Mouse (Mus musculus) bone marrow, adult 2 months (tissue): ENCODE measurements around the gene Alkal2.

Source experiments
- CTCF ChIP-seq: fragments of 200-500 bp; IDR thresholded peaks from 2 replicates; pipeline ENCODE4 v1.5.1; 2011; ENCODE audit warnings: low read length, control low read depth; ENCODE audit not compliant: control insufficient read depth, insufficient read depth
- POLR2A ChIP-seq: fragments of 200-500 bp; IDR thresholded peaks from 2 replicates; pipeline ENCODE4 v1.6.1; 2011; ENCODE audit warnings: low read depth, mild to moderate bottlenecking, control low read depth, low read length, borderline replicate concordance; ENCODE audit not compliant: control insufficient read depth

DNA sequence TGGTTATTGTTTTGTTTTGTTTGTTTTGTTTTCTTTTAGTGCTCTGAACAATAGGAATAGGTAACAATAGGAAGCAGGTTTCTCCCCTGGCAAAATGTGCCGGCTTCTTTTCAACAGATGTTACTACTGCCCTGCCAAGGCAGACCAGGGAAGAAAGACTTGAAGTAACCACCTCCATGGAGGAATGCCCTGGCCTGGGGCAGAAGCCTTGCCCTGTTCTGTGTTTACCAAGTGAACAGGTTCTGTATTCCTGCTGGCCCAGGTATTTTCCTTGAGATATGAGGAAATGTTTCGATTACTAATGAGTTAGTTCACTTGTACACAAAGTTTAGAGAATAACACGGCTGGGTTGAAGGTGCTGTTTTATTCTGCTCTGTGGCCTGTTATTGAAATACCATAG, 28.7 kb downstream of the Alkal2 start:
- TF ChIP-seq CTCF (no peak), POLR2A (no peak)
